Mouse (Mus musculus): ENCODE data around the gene Pi16.
"Not testable (repeated sequence)": the region's sequence is repeated elsewhere in the genome, so short reads cannot be mapped to it uniquely, and the experiment has no call there.

The Pi16 gene

GRCm38 (mm10) chr17:29317380-29317779, at the start of gene Pi16:
Gene Pi16 (plus strand): TSS chr17:29317680.
- not testable (repeated sequence) for DNase-seq (ENCODE audit: extremely low read depth, low read depth)

GRCm38 (mm10) chr17:29267931-29268681, 49.4 kb upstream of the Pi16 start:
- DNase-seq (ENCODE audit: extremely low read depth, low read depth), result no peak

- DNase-seq (ENCODE audit: extremely low read depth, low read depth), result peak; percentile 87
Measured at GRCm38 (mm10) chr17:29268682-29269348, 48.7 kb upstream of the Pi16 start, which contains the start of gene BC004004. Gene BC004004 (plus strand): TSS chr17:29268788.

GRCm38 (mm10) chr17:29269349-29269706, 48.2 kb upstream of the Pi16 start:
- no peak for DNase-seq (ENCODE audit: extremely low read depth, low read depth)

DNA sequence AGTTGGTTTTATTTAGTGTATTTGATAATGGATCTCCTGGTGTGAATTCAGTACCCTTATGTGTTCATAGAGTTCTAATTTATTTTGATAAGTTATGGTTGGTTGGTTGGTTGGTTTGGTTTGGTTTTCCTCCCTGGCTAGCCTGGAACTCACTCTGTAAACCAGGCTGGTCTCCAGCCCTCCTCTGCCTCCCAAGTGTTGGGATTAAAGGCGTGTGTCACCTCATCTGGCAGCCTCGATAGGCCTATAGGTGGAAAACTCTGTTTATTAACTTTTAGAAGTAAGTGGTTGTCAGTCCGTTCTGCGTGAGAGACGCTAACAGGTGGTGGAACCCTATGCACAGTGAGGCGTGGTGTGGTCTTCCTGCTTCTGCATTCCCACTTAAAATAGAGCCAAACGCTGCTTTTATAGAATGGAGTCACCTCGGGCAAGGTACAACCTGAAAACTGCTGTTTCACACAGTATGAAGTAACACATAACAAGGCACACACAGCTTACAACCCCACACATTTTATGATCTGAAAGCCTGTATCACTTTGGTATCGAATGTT, 47.3 kb upstream of the Pi16 start:
- DNase-seq (ENCODE audit: extremely low read depth, low read depth), result no peak

- no peak for DNase-seq (ENCODE audit: extremely low read depth, low read depth)
Measured at GRCm38 (mm10) chr17:29273156-29273555, 44.3 kb upstream of the Pi16 start.

- no peak for DNase-seq (ENCODE audit: extremely low read depth, low read depth)
Measured at GRCm38 (mm10) chr17:29273889-29274288, 43.6 kb upstream of the Pi16 start.

DNA sequence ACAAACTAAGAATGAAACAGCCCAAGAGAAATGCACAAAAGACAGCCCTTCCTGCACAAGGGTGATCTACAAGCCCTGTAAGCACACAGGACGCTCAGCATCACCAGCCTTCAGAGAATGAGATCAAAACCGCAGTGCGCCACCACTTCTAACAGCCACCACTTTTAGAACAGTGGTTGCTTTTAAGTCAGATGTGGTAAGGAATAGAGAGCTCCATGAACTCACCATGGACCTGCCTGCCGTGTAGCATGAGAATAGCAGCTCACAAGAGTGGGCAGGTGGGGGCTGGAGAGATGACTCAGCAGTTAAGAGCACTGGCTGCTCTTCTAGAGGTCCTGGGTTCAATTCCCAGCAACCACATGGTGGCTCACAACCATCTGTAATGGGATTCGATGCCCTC, 37.1 kb upstream of the Pi16 start:
- no peak for DNase-seq (ENCODE audit: extremely low read depth, low read depth)

DNA sequence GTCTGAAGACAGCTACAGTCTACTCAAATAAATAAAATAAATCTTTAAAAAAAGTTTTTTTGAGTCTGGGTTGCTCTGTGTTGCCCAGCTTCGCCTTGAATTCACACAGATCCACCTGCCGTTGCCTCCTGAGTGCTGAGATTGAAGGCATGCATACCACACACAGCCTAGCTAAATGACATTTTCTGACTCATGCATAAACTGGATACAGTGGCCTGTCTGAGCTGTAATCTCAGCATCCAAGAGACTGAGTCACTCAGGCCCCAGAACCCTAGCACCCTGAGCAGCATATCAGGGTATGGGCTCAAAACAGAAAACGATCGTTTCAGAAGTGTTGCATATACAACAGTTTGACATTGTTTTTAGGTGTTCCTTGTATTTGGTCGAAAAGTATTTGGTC, 35.9 kb upstream of the Pi16 start:
- no peak for DNase-seq (ENCODE audit: extremely low read depth, low read depth)

DNA sequence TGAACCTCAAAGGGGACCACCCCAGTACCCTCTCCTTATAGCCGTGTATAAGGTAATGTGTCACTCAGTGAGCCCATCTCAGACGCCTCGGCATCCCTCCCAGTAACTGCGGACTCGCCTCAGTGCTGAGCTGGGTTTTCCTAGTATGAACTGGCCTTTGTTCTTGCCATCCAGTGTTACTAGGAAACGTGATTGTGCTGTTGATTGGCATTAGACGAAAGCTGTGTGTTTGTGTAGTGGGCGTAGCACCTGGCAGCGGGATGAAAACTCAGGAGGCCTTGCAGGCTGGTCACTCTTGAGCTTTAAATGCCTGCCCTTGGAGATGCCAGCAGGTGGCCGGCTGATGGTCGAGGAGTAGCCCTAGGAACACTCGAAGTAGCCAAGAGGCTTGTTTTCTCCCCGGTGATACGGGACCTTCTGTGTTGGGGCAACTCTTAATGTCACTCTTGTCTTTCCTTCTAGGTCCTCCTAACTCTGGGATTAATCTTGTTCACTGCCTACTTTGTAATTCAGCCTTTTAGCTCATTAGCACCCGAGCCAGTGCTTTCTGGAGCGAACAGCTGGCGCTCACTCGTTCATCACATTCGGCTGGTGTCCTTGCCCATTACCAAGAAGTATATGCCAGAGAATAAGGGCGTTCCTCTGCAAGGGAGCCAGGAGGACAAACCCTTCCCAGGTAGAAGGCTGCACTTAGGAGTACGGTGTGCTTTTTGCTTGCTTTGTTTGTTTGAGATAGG, 35.1 kb upstream of the Pi16 start:
- no peak for DNase-seq (ENCODE audit: extremely low read depth, low read depth)

DNA sequence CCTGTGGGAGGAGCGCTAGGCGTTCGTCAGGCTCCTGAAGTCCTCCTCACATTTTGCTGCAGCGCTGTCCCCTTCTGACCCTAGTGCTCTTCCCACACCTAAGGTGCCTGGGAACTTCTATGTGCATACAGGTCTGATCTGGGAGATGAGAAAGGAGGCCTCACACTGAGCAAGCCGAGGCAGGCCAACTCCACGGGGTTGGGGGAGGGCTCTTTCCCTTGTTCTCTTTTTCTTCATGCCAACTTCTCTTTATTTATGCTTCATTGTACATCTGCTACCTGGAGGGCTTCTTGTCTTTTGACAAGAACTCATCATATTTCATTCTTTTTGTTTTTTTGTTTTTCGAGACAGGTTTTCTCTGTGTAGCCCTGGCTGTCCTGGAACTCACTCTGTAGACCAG, 25.7 kb upstream of the Pi16 start:
- DNase-seq (ENCODE audit: extremely low read depth, low read depth), result no peak

- no peak for DNase-seq (ENCODE audit: extremely low read depth, low read depth)
Measured at GRCm38 (mm10) chr17:29292996-29293395, 24.5 kb upstream of the Pi16 start.

DNA sequence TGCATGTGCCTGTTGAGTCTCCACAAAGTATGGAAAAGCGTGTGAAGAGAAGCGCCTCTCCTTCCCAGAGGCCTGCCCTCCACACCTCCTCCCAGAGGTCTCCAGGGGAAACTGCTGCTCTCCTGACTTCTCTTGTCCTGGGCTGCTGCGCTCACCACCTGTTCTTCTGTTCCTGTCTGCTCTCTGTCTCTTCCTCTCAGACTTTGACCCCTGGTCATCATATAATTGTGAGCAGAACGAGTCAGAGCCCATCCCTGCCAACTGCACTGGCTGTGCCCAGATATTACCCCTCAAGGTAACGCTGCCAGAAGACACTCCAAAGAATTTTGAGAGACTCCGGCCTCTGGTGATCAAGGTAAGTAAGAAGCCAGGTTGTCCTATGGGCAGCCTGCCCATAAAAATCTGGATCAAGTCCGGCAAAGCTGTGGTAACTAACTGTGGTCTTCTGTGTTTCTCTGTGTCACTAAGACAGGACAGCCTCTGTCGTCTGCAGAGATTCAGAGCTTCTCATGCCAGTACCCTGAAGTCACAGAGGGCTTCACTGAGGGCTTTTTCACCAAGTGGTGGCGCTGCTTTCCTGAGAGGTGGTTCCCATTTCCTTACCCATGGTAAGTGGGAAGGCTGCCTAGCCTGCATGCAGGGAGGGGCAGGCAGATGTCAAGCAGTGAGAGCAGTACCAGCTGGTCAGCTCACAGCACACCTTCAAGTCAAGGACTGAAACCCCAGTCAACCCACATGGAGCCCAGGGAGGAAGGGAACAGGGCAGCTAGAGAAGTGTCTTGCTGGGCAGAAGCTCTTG, 23.5 kb upstream of the Pi16 start:
- DNase-seq (ENCODE audit: extremely low read depth, low read depth), result no peak

DNA sequence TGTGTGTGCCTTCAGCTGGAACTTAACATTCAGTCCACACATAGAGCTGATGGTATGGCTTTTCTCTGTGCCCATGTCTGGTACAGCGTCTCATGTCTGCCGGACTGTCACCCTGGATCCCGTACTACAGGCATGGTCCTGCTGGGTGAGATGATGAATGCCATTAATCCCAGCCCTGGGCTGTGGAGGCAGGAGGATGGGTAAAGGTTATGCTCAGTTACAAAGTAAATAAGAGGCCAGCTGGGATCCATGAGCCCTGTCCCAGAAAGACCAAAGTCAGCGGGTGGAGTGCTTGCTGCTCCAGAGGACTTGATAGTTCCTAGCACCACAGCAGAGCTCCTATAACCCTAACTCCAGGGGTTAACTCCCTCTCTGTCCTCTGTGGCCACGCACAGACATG, 21.6 kb upstream of the Pi16 start:
- no peak for DNase-seq (ENCODE audit: extremely low read depth, low read depth)

DNA sequence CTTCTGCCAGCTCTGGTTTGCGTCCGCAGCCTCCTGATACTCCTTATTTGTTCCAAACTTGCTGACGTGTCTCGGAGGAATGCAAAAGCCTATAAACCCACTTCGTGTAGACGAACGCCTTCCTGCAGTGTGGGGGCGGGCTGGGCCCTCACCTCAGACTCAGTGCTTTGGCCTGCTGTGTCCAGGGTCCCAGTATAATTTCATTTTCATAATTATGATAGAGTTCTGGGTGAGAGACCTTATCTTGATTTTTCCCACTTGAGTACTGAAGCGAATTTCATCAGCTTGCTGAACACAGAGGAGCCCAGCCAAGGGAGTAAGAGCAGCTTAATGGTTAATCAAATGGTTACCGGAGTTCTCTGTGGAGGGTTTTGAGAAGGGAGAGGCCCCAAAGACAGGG, 20.2 kb upstream of the Pi16 start:
- DNase-seq (ENCODE audit: extremely low read depth, low read depth), result no peak

- DNase-seq (ENCODE audit: extremely low read depth, low read depth), result no peak
Measured at GRCm38 (mm10) chr17:29297813-29298212, 19.7 kb upstream of the Pi16 start.

DNA sequence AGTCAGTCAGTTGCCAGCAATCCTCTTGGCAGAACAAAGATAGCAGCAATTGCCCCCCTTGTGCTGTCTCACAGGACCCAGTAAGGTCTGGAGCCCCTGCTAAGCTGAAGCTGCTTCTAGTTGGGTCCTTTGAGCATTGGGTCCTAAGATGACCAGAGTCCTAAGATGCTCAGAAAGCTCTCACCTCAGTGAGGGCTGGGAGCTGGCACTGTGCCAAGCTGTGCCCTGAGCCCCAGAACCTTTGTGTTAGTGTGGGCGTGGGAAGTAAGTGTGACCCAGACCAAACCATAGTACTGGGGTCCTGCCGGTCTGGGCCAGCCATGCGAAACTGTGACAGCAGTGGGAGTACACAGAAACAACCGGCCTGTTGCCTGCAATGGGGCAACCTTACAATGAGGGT, 18.2 kb upstream of the Pi16 start:
- DNase-seq (ENCODE audit: extremely low read depth, low read depth), result no peak

DNA sequence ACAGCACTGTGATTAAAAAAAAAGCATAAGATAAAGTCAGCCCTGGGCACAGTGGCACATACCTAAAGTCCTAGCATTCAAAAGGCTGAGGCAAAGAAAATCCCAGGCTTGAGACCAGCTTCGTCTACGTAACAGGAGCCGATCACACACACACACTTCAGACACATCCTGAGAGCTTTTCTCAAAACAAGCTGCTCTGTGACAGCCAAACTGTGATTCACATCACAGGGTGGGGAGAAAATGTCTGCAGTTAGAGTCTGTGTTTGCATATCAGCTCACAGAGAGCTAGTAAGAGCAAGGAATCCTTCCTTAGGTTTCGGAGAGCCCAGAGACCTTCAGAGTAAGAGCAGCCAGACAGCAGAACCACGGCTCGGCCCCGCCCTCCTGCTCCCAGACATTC, 16.6 kb upstream of the Pi16 start:
- no peak for DNase-seq (ENCODE audit: extremely low read depth, low read depth)

- DNase-seq (ENCODE audit: extremely low read depth, low read depth), result no peak
Measured at GRCm38 (mm10) chr17:29301421-29301820, 16.1 kb upstream of the Pi16 start.

GRCm38 (mm10) chr17:29302149-29302548, 15.3 kb upstream of the Pi16 start:
- DNase-seq (ENCODE audit: extremely low read depth, low read depth), result no peak

DNA sequence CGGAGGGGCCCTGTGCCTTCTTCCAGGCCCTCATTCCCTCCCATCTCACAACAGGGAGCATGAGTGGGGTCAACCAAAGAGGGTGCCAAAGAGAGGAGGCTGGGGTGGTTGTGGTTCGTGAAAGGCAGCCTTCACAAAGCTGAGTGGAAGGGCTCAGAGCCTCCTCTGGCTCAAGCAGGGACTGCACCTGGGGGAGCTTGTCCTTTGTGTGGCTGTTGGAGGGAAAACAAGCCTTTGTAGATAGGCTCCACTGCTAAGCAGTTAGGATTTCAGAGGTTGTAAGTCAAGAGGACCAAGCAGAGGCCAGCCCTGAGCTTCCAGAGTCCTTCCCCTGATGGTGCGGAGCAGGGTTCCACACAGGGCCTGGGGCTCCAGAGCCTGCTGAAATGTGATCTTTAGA, 14.4 kb upstream of the Pi16 start:
- no peak for DNase-seq (ENCODE audit: extremely low read depth, low read depth)

Measured in MEL-GATA-1-ER (cell line).